Mouse (Mus musculus) ES-E14 (cell line): ENCODE measurements at regions not wholly inside any gene's neighbourhood (a gene's known extent, or its start where the extent isn't known, plus 50 kb on each side); places are given as distances from the start of the nearest gene placed in this dataset.

ENCODE experiments used
- DNase-seq: peaks from one replicate; pipeline ENCODE4 v3.0.0-alpha.2; 2013; ENCODE audit warnings: low read depth, low spot score
- H3K27ac ChIP-seq: 2 replicates; pipeline ENCODE4 v1.5.1; 2012; ENCODE audit warnings: low read depth, mild to moderate bottlenecking, low read length, moderate library complexity, mixed read lengths; ENCODE audit not compliant: poor library complexity, insufficient read depth, severe bottlenecking
- H3K36me3 ChIP-seq: 2 replicates; pipeline ENCODE4 v1.6.1; 2012; ENCODE audit warnings: mild to moderate bottlenecking, low read length, moderate library complexity, mixed read lengths; ENCODE audit not compliant: control insufficient read depth, poor library complexity, insufficient read depth, severe bottlenecking
- H3K4me1 ChIP-seq, 2 experiments: fragments of 150-350 bp in 1 of 2; sonication (generic) in 1 of 2; 2 replicates each; pipeline ENCODE4 v1.6.1; 2012; ENCODE audit warnings: low read length in 2 of 2, mild to moderate bottlenecking in 1 of 2, mixed read lengths in 1 of 2; ENCODE audit not compliant: control insufficient read depth in 2 of 2, insufficient read depth in 2 of 2, poor library complexity in 1 of 2
- H3K4me3 ChIP-seq, 2 experiments: fragments of 150-350 bp in 1 of 2; sonication (generic) in 1 of 2; 2 replicates each; pipeline ENCODE4 v1.5.1; 2012; ENCODE audit warnings: low read length in 2 of 2, low read depth in 1 of 2, mild to moderate bottlenecking in 1 of 2, mixed read lengths in 1 of 2; ENCODE audit not compliant: insufficient read depth in 1 of 2, poor library complexity in 1 of 2, severe bottlenecking in 1 of 2
- H3K9ac ChIP-seq: 2 replicates; pipeline ENCODE4 v1.6.1; 2012; ENCODE audit warnings: low read depth, mild to moderate bottlenecking, low read length, mixed read lengths; ENCODE audit not compliant: poor library complexity, insufficient read depth, severe bottlenecking
- H3K9me3 ChIP-seq: fragments of 150-350 bp; sonication (generic); 2 replicates; pipeline ENCODE4 v1.6.1; 2012; ENCODE audit warnings: low read depth, mild to moderate bottlenecking, low read length; ENCODE audit not compliant: control insufficient read depth, insufficient read depth
- CHD2 ChIP-seq: IDR thresholded peaks from 2 replicates; pipeline ENCODE4 v1.6.1; 2014; ENCODE audit warnings: mild to moderate bottlenecking, low read depth, low read length, inconsistent platforms
- HCFC1 ChIP-seq: IDR thresholded peaks from 2 replicates; pipeline ENCODE4 v1.6.1; 2012; ENCODE audit warnings: low read length, inconsistent platforms, borderline replicate concordance; ENCODE audit not compliant: insufficient read depth
- MAFK ChIP-seq: IDR thresholded peaks from 2 replicates; pipeline ENCODE4 v1.6.1; 2014; ENCODE audit warnings: mild to moderate bottlenecking, low read depth, low read length, inconsistent platforms; ENCODE audit not compliant: insufficient read depth
- ZNF384 ChIP-seq: IDR thresholded peaks from 2 replicates; pipeline ENCODE4 v1.6.1; 2012; ENCODE audit warnings: low read depth, low read length, inconsistent platforms
- in situ Hi-C, 2 experiments: fragments of 600-800 bp; cut with MboI; formaldehyde crosslinking; loops; one replicate each; pipeline ENCODE4 v1.15.1; 2025; ENCODE audit warnings: low sequenced_read_pairs in 2 of 2, inconsistent platforms in 1 of 2; ENCODE audit not compliant: unreplicated experiment in 2 of 2

DNA sequence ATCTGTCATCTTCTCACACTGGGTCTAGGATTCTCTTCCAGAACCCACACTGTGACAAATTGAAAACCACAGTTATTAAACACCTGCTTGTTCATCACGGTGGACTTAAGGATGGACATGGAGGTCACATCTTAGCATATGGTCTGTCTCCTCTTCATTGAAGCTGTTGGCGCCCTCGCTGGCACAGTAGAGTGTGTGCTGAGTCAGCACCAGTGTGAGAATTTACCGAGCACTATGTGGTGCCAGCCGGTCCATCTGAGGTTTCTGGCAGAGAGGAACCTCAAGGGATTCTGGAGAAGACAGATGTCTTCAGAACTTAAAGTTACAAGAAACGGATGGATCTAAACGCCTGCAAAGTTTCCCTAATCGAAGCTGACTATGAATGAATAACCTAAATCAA, 50.5 kb upstream of the Nphp3 start:
- in situ Hi-C loops = no loop called here
- H3K36me3 ChIP-seq = no peaks in the 10 kb centered on the region
- no peaks in the 10 kb centered on the region for H3K9me3 ChIP-seq
- H3K27ac ChIP-seq = no peak overlapping the region
- TF ChIP-seq MAFK (peak; percentile 57; the same call in 1 of the 2 replicates), CHD2 (no peak), ZNF384 (no peak), HCFC1 (no peak)
- no peaks in the 10 kb centered on the region for H3K4me1 ChIP-seq
- H3K9ac ChIP-seq = no peak overlapping the region
- DNase-seq = no peak
- H3K4me3 ChIP-seq = no peak overlapping the region
